Mouse (Mus musculus) lung, embryonic 14.5 days (tissue): Measurements from ENCODE around the gene Mosmo. TPM values are rescaled to one million over a fixed set of nuclear protein-coding genes. Genes with fewer than 3 reads are reported as not detected.
A peak's percentile ranks its signal among the peaks of the same experiment; 100 is the strongest.
"Not testable (repeated sequence)": the region's sequence is repeated elsewhere in the genome, so short reads cannot be mapped to it uniquely, and the experiment has no call there.

ENCODE experiments used
- ATAC-seq: fragments of 200-750 bp; cut with Nextera tagmentation; 2 replicates; pipeline ENCODE4 v1.8.0; 2017; ENCODE audit warnings: mild to moderate bottlenecking, moderate TSS enrichment, moderate library complexity; ENCODE audit not compliant: insufficient read depth
- DNase-seq: peaks from one replicate; pipeline ENCODE4 v3.0.0-alpha.2; 2015
- H3K27ac ChIP-seq: fragments of 300-500 bp; sonication (generic); 2 replicates; pipeline ENCODE4 v1.5.1; 2014; ENCODE audit warnings: low read depth, mild to moderate bottlenecking, moderate library complexity
- H3K27me3 ChIP-seq: fragments of 300-500 bp; sonication (generic); 2 replicates; pipeline ENCODE4 v1.6.1; 2014; ENCODE audit warnings: low read length, control low read depth; ENCODE audit not compliant: insufficient read depth
- H3K36me3 ChIP-seq: fragments of 300-500 bp; sonication (generic); 2 replicates; pipeline ENCODE4 v1.6.1; 2014; ENCODE audit warnings: control low read depth; ENCODE audit not compliant: insufficient read depth
- H3K4me1 ChIP-seq: fragments of 300-500 bp; sonication (generic); 2 replicates; pipeline ENCODE4 v1.6.1; 2014; ENCODE audit warnings: antibody characterized with exemption, control low read depth; ENCODE audit not compliant: insufficient read depth
- H3K4me2 ChIP-seq: fragments of 300-500 bp; sonication (generic); 2 replicates; pipeline ENCODE4 v1.6.1; 2014; ENCODE audit warnings: mild to moderate bottlenecking
- H3K4me3 ChIP-seq: fragments of 300-500 bp; sonication (generic); 2 replicates; pipeline ENCODE4 v1.5.1; 2014; ENCODE audit warnings: low read depth, low read length
- H3K9ac ChIP-seq: fragments of 300-500 bp; sonication (generic); 2 replicates; pipeline ENCODE4 v1.6.1; 2014
- H3K9me3 ChIP-seq: fragments of 300-500 bp; sonication (generic); 2 replicates; pipeline ENCODE4 v1.6.1; 2016; ENCODE audit warnings: low read depth, low read length, control low read depth
- CTCF ChIP-seq: IDR thresholded peaks from 2 replicates; pipeline ENCODE4 v1.5.1; 2016; ENCODE audit warnings: antibody characterized with exemption, low read depth
- WGBS: fragments of 180-500 bp; shearing (Covaris S2); extraction: QIAGEN DNeasy Blood & Tissue Kit; methylation state at CpG from one replicate; pipeline ENCODE4 v1.1.7; 2014; 5-methylcytosine and 5-hydroxymethylcytosine counted together
- polyA plus RNA-seq: library from polyadenylated mRNA; unstranded; fragments of >200 nt; fragmentation: Nextera tagmentation; extraction: Ambion mirVana; gene quantifications from 2 replicates; pipeline ENCODE4 v1.2.1, GENCODE M21; 2014

Mosmo gene
- polyA plus RNA-seq, 1 experiment from 2014 or later, result 15.3 TPM

DNA sequence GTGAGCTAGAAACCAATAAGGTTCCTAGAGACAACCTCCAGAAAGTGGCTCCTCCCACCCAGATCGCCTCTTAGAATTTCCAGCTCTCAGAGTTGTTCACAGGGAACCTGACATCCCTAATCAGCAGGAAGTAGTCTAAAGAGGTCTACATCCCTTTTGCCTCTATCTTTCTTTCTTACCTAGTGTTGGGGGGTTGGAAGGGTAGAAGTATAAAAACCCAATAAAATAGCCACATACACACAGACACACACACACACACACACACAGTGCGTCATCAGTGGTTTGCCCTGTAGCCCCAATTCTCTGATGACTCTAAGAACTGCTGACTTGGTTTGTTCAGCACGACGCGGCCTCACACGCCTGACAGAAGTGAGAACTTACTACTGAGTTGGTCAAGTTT, 22.2 kb downstream of the Mosmo start:
- Histone ChIP-seq H3K27ac (no peak overlapping the region), H3K4me2 (no peak overlapping the region), H3K27me3 (no peaks in the 10 kb centered on the region), H3K9me3 (no peaks in the 10 kb centered on the region), H3K9ac (no peak overlapping the region), H3K36me3 (no peaks in the 10 kb centered on the region), H3K4me1 (no peaks in the 10 kb centered on the region), H3K4me3 (no peak overlapping the region)
- WGBS, result 90% methylated on average over 6 of the region's 6 CpGs
- ATAC-seq (no peak), DNase-seq (no peak)
- no peak for TF ChIP-seq CTCF

DNA sequence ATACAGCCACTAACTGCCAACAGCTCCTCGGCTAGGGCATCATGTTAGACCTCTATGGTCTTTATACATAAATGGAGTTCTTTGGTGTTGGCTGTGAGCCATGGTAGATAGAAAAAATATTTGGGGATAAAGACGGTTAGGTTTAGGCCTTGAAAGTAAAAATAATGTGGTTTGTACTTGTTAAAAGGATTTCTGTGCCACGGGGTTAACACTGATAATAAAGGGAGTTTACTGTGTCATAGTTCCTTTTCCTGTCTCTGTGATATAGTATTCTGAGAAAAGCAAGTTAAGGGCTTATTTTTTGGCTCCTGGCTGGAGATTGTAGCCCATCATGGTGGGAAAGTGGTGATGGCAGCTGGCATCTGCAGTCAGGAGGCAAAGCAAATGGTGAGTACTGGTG, 26.5 kb downstream of the Mosmo start:
- H3K4me2 ChIP-seq, result no peak overlapping the region
- H3K36me3 ChIP-seq, result no peaks in the 10 kb centered on the region
- no peak for TF ChIP-seq CTCF
- DNase-seq (peak; percentile 8), ATAC-seq (no peak)
- WGBS, result 44% methylated on average over 3 of the region's 3 CpGs
- H3K4me3 ChIP-seq, result no peak overlapping the region
- H3K9me3 ChIP-seq, result no peaks in the 10 kb centered on the region
- H3K4me1 ChIP-seq, result no peaks in the 10 kb centered on the region
- H3K27ac ChIP-seq, result no peak overlapping the region
- H3K27me3 ChIP-seq, result no peaks in the 10 kb centered on the region
- H3K9ac ChIP-seq, result no peak overlapping the region

DNA sequence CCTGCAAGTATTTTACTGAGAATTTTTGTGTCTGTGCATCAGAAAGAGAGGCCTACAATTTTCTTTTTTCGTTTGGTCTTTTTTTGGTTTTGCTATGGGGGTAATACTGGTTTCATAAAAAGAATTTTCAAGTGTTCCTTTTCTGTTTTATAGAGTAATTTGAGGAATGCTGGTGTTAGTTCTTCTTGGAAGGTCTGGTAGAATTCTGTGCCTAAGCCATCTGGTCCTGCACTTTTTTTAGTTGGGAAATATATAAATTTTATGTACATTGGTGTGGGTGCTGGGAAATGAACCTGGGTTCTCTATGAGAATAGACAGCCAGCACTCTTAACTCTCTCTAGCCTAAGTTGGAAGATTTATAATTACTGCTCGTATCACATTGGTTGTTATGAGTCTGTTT, 34.7 kb downstream of the Mosmo start:
- no peak overlapping the region for H3K4me2 ChIP-seq
- H3K4me1 ChIP-seq, result no peaks in the 10 kb centered on the region
- H3K4me3 ChIP-seq, result no peak overlapping the region
- no peak overlapping the region for H3K27ac ChIP-seq
- DNase-seq, result no peak
- 87% methylated on average over 2 of the region's 2 CpGs for WGBS
- H3K27me3 ChIP-seq, result no peaks in the 10 kb centered on the region
- H3K36me3 ChIP-seq, result no peaks in the 10 kb centered on the region
- no peak for ATAC-seq
- TF ChIP-seq CTCF, result no peak
- no peak overlapping the region for H3K9ac ChIP-seq
- H3K9me3 ChIP-seq, result no peaks in the 10 kb centered on the region

DNA sequence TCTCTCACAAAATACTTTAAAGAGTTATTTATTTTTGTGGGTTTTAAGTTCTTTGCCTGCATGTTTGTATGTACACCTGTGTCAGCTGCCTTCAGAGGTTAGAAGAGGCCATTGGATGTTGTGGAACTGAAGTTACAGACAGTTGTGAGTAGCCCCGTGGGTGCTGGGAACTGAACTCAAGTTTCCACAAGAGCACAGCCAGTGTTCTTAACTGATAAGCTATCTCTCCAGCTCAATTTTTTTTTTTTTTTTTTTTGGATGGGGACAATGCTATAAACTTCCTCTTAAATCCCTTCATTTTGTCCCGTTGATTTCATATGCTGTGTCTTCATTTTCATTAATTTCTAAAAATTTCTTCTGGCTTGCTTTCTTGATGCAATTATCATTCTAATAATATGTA, 35.8 kb downstream of the Mosmo start:
- H3K4me3 ChIP-seq, result no peak overlapping the region
- WGBS, result 83% methylated on average over 2 of the region's 2 CpGs
- no peak overlapping the region for H3K4me2 ChIP-seq
- no peaks in the 10 kb centered on the region for H3K4me1 ChIP-seq
- H3K36me3 ChIP-seq, result no peaks in the 10 kb centered on the region
- H3K9me3 ChIP-seq, result no peaks in the 10 kb centered on the region
- H3K27me3 ChIP-seq, result no peaks in the 10 kb centered on the region
- DNase-seq (no peak), ATAC-seq (no peak)
- no peak for TF ChIP-seq CTCF
- H3K9ac ChIP-seq, result no peak overlapping the region
- no peak overlapping the region for H3K27ac ChIP-seq

DNA sequence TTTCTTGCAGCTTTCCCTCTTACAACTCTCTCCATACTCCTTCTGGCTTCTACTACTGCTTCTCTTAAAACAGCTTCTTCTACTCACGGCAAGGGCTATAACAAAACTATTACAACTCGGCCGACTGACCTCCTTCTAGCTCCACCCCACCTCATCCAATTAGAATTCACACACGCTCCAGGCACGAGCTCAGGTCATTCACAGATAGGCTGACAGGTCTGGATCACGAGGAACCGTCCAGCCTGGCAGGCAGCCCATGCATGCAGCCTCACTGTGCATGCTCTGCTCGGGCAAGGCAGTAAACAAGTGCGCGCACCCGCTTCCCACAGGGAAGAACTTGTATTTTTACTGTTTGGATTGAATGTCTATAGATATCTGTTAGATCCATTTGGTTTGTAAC, 36.5 kb downstream of the Mosmo start:
- not testable (repeated sequence) for H3K27ac ChIP-seq, H3K9ac ChIP-seq, DNase-seq, ATAC-seq, H3K9me3 ChIP-seq, H3K27me3 ChIP-seq, H3K36me3 ChIP-seq, H3K4me2 ChIP-seq, H3K4me3 ChIP-seq, H3K4me1 ChIP-seq
- WGBS, result 81% methylated on average over 11 of the region's 11 CpGs

DNA sequence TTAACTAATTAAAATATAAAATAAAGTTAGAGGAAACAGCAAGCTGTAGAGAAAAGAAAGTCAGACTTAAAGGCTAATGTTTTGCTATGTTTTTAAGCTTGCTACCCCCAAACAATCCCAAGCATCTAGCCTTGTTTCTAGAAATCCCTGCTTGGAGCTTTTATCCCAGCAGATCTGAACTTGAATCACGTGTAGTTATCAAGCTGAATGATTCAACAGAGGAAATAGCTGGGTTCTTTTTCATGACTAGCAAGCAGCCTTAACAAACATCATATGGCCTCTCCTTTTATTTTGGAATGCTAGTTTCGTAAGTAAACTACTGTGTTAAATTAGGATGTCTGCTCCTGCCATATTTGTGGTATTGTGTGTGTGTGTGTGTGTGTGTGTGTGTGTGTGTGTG, 39.8 kb downstream of the Mosmo start:
- Histone ChIP-seq H3K4me1 (no peaks in the 10 kb centered on the region), H3K9ac (no peak overlapping the region), H3K4me2 (no peak overlapping the region), H3K4me3 (no peak overlapping the region), H3K27ac (no peak overlapping the region), H3K27me3 (no peaks in the 10 kb centered on the region), H3K36me3 (no peaks in the 10 kb centered on the region), H3K9me3 (no peaks in the 10 kb centered on the region)
- 68% methylated on average over 2 of the region's 2 CpGs for WGBS
- ATAC-seq (no peak), DNase-seq (no peak)
- no peak for TF ChIP-seq CTCF

DNA sequence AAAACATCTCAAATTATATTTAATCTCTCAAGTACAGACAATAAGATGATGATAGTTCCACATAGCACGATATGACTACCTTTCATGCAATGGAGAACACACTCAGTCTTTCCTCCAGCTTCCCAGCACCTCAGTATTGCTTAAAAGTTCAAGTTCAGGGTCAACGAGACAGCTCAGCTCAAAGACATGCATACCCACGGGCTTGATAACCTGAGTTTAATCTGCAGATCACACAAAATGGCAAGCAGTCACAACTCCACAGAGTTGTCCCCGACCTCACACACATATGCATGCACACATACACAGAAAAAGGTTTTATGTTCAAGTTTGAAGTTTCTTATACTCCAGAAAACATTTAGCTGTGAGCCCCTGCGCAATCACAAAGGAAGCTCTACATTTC, 43.6 kb downstream of the Mosmo start:
- DNase-seq (no peak), ATAC-seq (no peak)
- Histone ChIP-seq H3K4me2 (no peak overlapping the region), H3K4me1 (no peaks in the 10 kb centered on the region), H3K27me3 (no peaks in the 10 kb centered on the region), H3K36me3 (0 out of 2 replicates have a peak, but pooled peaks cover 3% of the 10 kb centered on the region), H3K4me3 (no peak overlapping the region), H3K9ac (no peak overlapping the region), H3K27ac (no peak overlapping the region), H3K9me3 (no peaks in the 10 kb centered on the region)
- WGBS, result 78% methylated on average over 5 of the region's 5 CpGs
- TF ChIP-seq CTCF, result no peak

DNA sequence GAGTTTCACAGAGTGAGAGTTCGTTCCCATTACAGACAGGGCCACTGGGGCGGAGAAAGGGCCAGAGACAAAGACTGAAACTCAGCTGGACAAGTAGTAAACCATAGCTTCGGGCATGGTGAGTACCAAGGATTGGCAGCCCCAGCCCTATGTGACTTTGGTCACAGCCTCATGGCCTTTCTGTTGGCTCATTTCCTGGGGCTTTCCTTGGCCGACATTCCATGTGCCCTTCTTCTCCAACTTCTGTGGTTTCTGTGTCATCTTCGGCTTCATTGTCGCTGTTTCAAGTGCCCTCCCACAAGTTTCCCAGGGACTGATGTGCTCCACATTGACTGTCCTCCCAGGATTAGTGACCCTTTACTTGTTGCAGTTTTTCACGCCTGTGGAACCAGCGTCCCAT, 44.0 kb downstream of the Mosmo start:
- Histone ChIP-seq H3K9me3 (no peaks in the 10 kb centered on the region), H3K4me1 (no peaks in the 10 kb centered on the region), H3K4me2 (no peak overlapping the region), H3K9ac (no peak overlapping the region), H3K4me3 (no peak overlapping the region), H3K27me3 (no peaks in the 10 kb centered on the region), H3K27ac (no peak overlapping the region), H3K36me3 (0 out of 2 replicates have a peak, but pooled peaks cover 7% of the 10 kb centered on the region)
- ATAC-seq (no peak), DNase-seq (no peak)
- WGBS, result 90% methylated on average over 8 of the region's 8 CpGs
- TF ChIP-seq CTCF, result no peak
